Mouse (Mus musculus): ENCODE results near the gene Timm8a1. TPM values are rescaled to one million over a fixed set of nuclear protein-coding genes. Genes with fewer than 3 reads are reported as not detected.
"Not testable (repeated sequence)": the region's sequence is repeated elsewhere in the genome, so short reads cannot be mapped to it uniquely, and the experiment has no call there.

The Timm8a1 gene
- 10 to 100 TPM; 24.4 to 27.8 TPM for total RNA-seq (2021)
- long read RNA-seq, transcript Timm8a1-201 (2 exons, 1,421 nt): major isoform, 47 of 47 reads
- long read RNA-seq, partial matches to known transcripts: 0 of 47 reads
- long read RNA-seq, other reads (novel, unspliced or antisense): 0 of 47 reads

GRCm38 (mm10) chrX:134541145-134541954 lies at the start of gene Timm8a1:
Gene Timm8a1 (minus strand): TSS chrX:134541865.
- DNase-seq (ENCODE audit: low spot score in 2 of 2): peak; percentile 46 to 54

GRCm38 (mm10) chrX:134589836-134590235 lies 48.2 kb upstream of the Timm8a1 start:
- DNase-seq (ENCODE audit: low spot score in 2 of 2): no peak

- no peak for DNase-seq (ENCODE audit: low spot score in 2 of 2)
Observed at GRCm38 (mm10) chrX:134588997-134589396, 47.3 kb upstream of the Timm8a1 start.

- DNase-seq (ENCODE audit: low spot score in 2 of 2): no peak
Observed at GRCm38 (mm10) chrX:134588261-134588660, 46.6 kb upstream of the Timm8a1 start.

GRCm38 (mm10) chrX:134586447-134586846 lies 44.8 kb upstream of the Timm8a1 start:
- no peak for DNase-seq (ENCODE audit: low spot score in 2 of 2)

- DNase-seq (ENCODE audit: low spot score in 2 of 2): peak; percentile 86 to 91
Observed at GRCm38 (mm10) chrX:134585103-134586002, 43.7 kb upstream of the Timm8a1 start, which contains the start of gene Rpl36a. Gene Rpl36a (plus strand): TSS chrX:134585654.

- no peak for DNase-seq (ENCODE audit: low spot score in 2 of 2)
Observed at GRCm38 (mm10) chrX:134582888-134583669, 41.4 kb upstream of the Timm8a1 start, which contains the start of gene Btk. Gene Btk (minus strand): TSS chrX:134583570.

GRCm38 (mm10) chrX:134582270-134582669 lies 40.6 kb upstream of the Timm8a1 start:
- no peak for DNase-seq (ENCODE audit: low spot score in 2 of 2)

- DNase-seq (ENCODE audit: low spot score in 2 of 2): no peak
Observed at GRCm38 (mm10) chrX:134580528-134581305, 39.1 kb upstream of the Timm8a1 start.

- DNase-seq (ENCODE audit: low spot score in 2 of 2): no peak
Observed at GRCm38 (mm10) chrX:134577896-134578295, 36.2 kb upstream of the Timm8a1 start.

GRCm38 (mm10) chrX:134566536-134567222 lies 25.0 kb upstream of the Timm8a1 start:
- no peak for DNase-seq (ENCODE audit: low spot score in 2 of 2)

GRCm38 (mm10) chrX:134564326-134564725 lies 22.7 kb upstream of the Timm8a1 start:
- DNase-seq (ENCODE audit: low spot score in 2 of 2): no peak

- no peak for DNase-seq (ENCODE audit: low spot score in 2 of 2)
Observed at GRCm38 (mm10) chrX:134554425-134554824, 12.8 kb upstream of the Timm8a1 start.

GRCm38 (mm10) chrX:134553326-134553725 lies 11.7 kb upstream of the Timm8a1 start:
- no peak for DNase-seq (ENCODE audit: low spot score in 2 of 2)

GRCm38 (mm10) chrX:134550903-134551302 lies 9.2 kb upstream of the Timm8a1 start:
- peak; percentile 4 to 20 for DNase-seq (ENCODE audit: low spot score in 2 of 2)

GRCm38 (mm10) chrX:134547330-134547729 lies 5.7 kb upstream of the Timm8a1 start:
- no peak for DNase-seq (ENCODE audit: low spot score in 2 of 2)

- DNase-seq (ENCODE audit: low spot score in 2 of 2): no peak
Observed at GRCm38 (mm10) chrX:134541955-134542308, 267 bp upstream of the Timm8a1 start.

GRCm38 (mm10) chrX:134540414-134541135 lies 1.1 kb downstream of the Timm8a1 start:
- peak in 1 of 2 experiments; percentile 12 for DNase-seq (ENCODE audit: low spot score in 2 of 2)

GRCm38 (mm10) chrX:134539795-134540194 lies 1.9 kb downstream of the Timm8a1 start:
- not testable (repeated sequence) for DNase-seq (ENCODE audit: low spot score in 2 of 2)
